ENCODE assay signal across 17 mouse cellular contexts in the genomic region with DNA sequence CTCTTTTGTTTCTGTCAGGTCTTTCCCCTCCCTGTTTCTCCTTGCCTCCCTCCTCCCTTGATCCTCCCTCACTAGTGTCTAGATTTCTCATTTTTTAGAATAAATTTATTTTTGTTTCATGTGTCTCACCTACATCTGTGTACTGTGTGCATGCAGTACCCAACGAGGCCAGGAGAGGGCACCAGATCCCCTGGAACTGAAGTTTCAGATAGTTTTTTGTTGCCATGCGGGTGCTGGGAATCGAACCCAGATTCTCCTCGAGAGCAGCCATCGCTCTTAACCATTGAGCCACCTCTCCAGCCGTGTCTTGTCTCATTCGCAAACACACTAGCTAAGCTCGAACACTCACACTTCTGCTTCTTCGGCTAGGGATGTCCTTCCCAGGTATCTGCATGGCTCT. TPM values are rescaled to one million over a fixed set of nuclear protein-coding genes. Genes with fewer than 3 reads are reported as not detected.
A peak's percentile ranks its signal among the peaks of the same experiment; 100 is the strongest.
DNase-seq lines count a peak whose midpoint lies in the region; ATAC-seq and TF ChIP-seq lines count a peak whose summit lies in the region.
"Had no signal": no experiment of that assay in that cellular context is flagged by ENCODE, and none has a peak within 500 bp of the region (broad histone marks: within the 10 kb centered on the region; RNA-seq: fewer than 3 reads in every experiment).

No protein-coding gene starts in this region.

- no peak for DNase-seq in midbrain, postnatal 0 days (ENCODE audit: low spot score)
- DNase-seq in G1E (ENCODE audit: low spot score), result no peak
- DNase-seq in naive thymus-derived CD4-positive, alpha-beta T cell, adult 2 months (ENCODE audit: low read depth), result peak; percentile 28
- no peak for DNase-seq in adrenal gland, adult 8-10 months
- no peak for DNase-seq in heart, adult 9 months (ENCODE audit: low spot score in 2 of 2)
- DNase-seq: cerebellum, adult 9-10 months; embryo, embryonic 11 days; gastrocnemius, postnatal 36 days; kidney, adult 9 months; midbrain, embryonic 14.5 days had no signal

- no peaks in the 10 kb centered on the region for H3K36me3 ChIP-seq in intestine, postnatal 0 days (ENCODE audit: control insufficient read depth, insufficient read depth)
- no peaks in the 10 kb centered on the region for H3K36me3 ChIP-seq in intestine, embryonic 15.5 days
- no peaks in the 10 kb centered on the region for H3K36me3 ChIP-seq in midbrain, postnatal 0 days (ENCODE audit: insufficient read depth, low read length)
- no peaks in the 10 kb centered on the region for H3K36me3 ChIP-seq in midbrain, embryonic 15.5 days (replicated peaks)
- H3K36me3 ChIP-seq in G1E (replicated peaks), result no peaks in the 10 kb centered on the region
- H3K36me3 ChIP-seq: forebrain, embryonic 15.5 days; hindbrain, embryonic 13.5 days; liver, embryonic 15.5 days; neural tube, embryonic 13.5 days had no signal

- no peak overlapping the region for H3K27ac ChIP-seq in intestine, postnatal 0 days (ENCODE audit: low read depth, low read length)
- no peak overlapping the region for H3K27ac ChIP-seq in intestine, embryonic 15.5 days
- no peak overlapping the region for H3K27ac ChIP-seq in midbrain, postnatal 0 days (ENCODE audit: low read depth, low read length)
- H3K27ac ChIP-seq in midbrain, embryonic 15.5 days, result no peak overlapping the region
- H3K27ac ChIP-seq: forebrain, embryonic 15.5 days; hindbrain, embryonic 13.5 days; liver, embryonic 15.5 days; neural tube, embryonic 13.5 days had no signal

- no peak overlapping the region for H3K9ac ChIP-seq in intestine, postnatal 0 days (ENCODE audit: low read depth, low read length)
- H3K9ac ChIP-seq in intestine, embryonic 15.5 days, result no peak overlapping the region
- no peak overlapping the region for H3K9ac ChIP-seq in midbrain, postnatal 0 days (replicated peaks; ENCODE audit: low read length, poor library complexity, severe bottlenecking)
- H3K9ac ChIP-seq in midbrain, embryonic 15.5 days, result no peak overlapping the region
- H3K9ac ChIP-seq: forebrain, embryonic 15.5 days; hindbrain, embryonic 13.5 days; liver, embryonic 15.5 days; neural tube, embryonic 13.5 days had no signal

- no peak for ATAC-seq in intestine, postnatal 0 days
- no peak for ATAC-seq in intestine, embryonic 15.5 days
- no peak for ATAC-seq in midbrain, postnatal 0 days (ENCODE audit: low FRiP score)
- ATAC-seq in midbrain, embryonic 15.5 days (replicated peaks), result no peak
- ATAC-seq in G1E (ENCODE audit: extremely low read depth, insufficient number of reproducible peaks, low FRiP score, poor library complexity, severe bottlenecking), result no peak
- ATAC-seq: forebrain, embryonic 15.5 days had no signal

- no peaks in the 10 kb centered on the region for H3K4me1 ChIP-seq in intestine, postnatal 0 days (replicated peaks; ENCODE audit: control insufficient read depth, insufficient read depth, low read length)
- no peaks in the 10 kb centered on the region for H3K4me1 ChIP-seq in intestine, embryonic 15.5 days (replicated peaks)
- no peaks in the 10 kb centered on the region for H3K4me1 ChIP-seq in midbrain, postnatal 0 days (ENCODE audit: insufficient read depth, low read length)
- H3K4me1 ChIP-seq in midbrain, embryonic 15.5 days, result no peaks in the 10 kb centered on the region
- H3K4me1 ChIP-seq in G1E (ENCODE audit: insufficient read depth, low read depth, low read length), result peaks cover 9% of the 10 kb centered on the region
- H3K4me1 ChIP-seq: hindbrain, embryonic 13.5 days; neural tube, embryonic 13.5 days had no signal

- 91% methylated on average over 9 of the region's 9 CpGs for WGBS in intestine, postnatal 0 days
- 93% methylated on average over 9 of the region's 9 CpGs for WGBS in intestine, embryonic 15.5 days
- WGBS in midbrain, postnatal 0 days, result 93% methylated on average over 9 of the region's 9 CpGs
- 93% methylated on average over 9 of the region's 9 CpGs for WGBS in midbrain, embryonic 15.5 days

- 0 out of 2 replicates have a peak, but pooled peaks cover 3% of the 10 kb centered on the region for H3K9me3 ChIP-seq in intestine, postnatal 0 days (ENCODE audit: control insufficient read depth)
- no peaks in the 10 kb centered on the region for H3K9me3 ChIP-seq in intestine, embryonic 15.5 days
- no peaks in the 10 kb centered on the region for H3K9me3 ChIP-seq in midbrain, postnatal 0 days (ENCODE audit: low read length)
- no peaks in the 10 kb centered on the region for H3K9me3 ChIP-seq in midbrain, embryonic 15.5 days
- H3K9me3 ChIP-seq in G1E (replicated peaks), result peaks cover 5% of the 10 kb centered on the region

- no peak overlapping the region for H3K4me2 ChIP-seq in intestine, postnatal 0 days (replicated peaks; ENCODE audit: low read depth)
- no peak overlapping the region for H3K4me2 ChIP-seq in intestine, embryonic 15.5 days (replicated peaks)
- H3K4me2 ChIP-seq in midbrain, postnatal 0 days (ENCODE audit: low read depth, low read length, poor library complexity, severe bottlenecking), result no peak overlapping the region
- H3K4me2 ChIP-seq in midbrain, embryonic 15.5 days, result no peak overlapping the region
- H3K4me2 ChIP-seq: forebrain, embryonic 15.5 days; hindbrain, embryonic 13.5 days; liver, embryonic 15.5 days; neural tube, embryonic 13.5 days had no signal

- no peaks in the 10 kb centered on the region for H3K27me3 ChIP-seq in intestine, postnatal 0 days (replicated peaks; ENCODE audit: control insufficient read depth, insufficient read depth, low read length)
- no peaks in the 10 kb centered on the region for H3K27me3 ChIP-seq in intestine, embryonic 15.5 days (replicated peaks)
- H3K27me3 ChIP-seq in midbrain, postnatal 0 days (ENCODE audit: insufficient read depth, low read length), result no peaks in the 10 kb centered on the region
- no peaks in the 10 kb centered on the region for H3K27me3 ChIP-seq in midbrain, embryonic 15.5 days (replicated peaks)
- H3K27me3 ChIP-seq in G1E (ENCODE audit: insufficient read depth, low read length), result peaks cover 2% of the 10 kb centered on the region; the same call in 1 of the 2 replicates
- H3K27me3 ChIP-seq: forebrain, embryonic 15.5 days; hindbrain, embryonic 13.5 days; neural tube, embryonic 13.5 days had no signal

- TF ChIP-seq CTCF in intestine, postnatal 0 days (IDR thresholded peaks at IDR 0.05; ENCODE audit: low read depth), result peak; percentile 59
- TF ChIP-seq CTCF in midbrain, postnatal 0 days (IDR thresholded peaks at IDR 0.05), result peak; percentile 53
- TF ChIP-seq CTCF in G1E (IDR thresholded peaks at IDR 0.05; ENCODE audit: low read depth, low read length), result peak; percentile 46

- H3K4me3 ChIP-seq in intestine, postnatal 0 days (ENCODE audit: low read depth, low read length), result no peak overlapping the region
- H3K4me3 ChIP-seq in intestine, embryonic 15.5 days (replicated peaks), result no peak overlapping the region
- H3K4me3 ChIP-seq in midbrain, postnatal 0 days (ENCODE audit: low read depth, low read length), result no peak overlapping the region
- no peak overlapping the region for H3K4me3 ChIP-seq in midbrain, embryonic 15.5 days
- H3K4me3 ChIP-seq in G1E (ENCODE audit: low read depth, low read length), result no peak overlapping the region
- H3K4me3 ChIP-seq: forebrain, embryonic 15.5 days; hindbrain, embryonic 13.5 days; liver, embryonic 15.5 days; neural tube, embryonic 13.5 days had no signal

RNA-seq across cellular contexts. Expression of a gene that starts 26.5 kb away (rescaled TPM):
- polyA plus RNA-seq in intestine, postnatal 0 days (2015; fragmentation: Nextera tagmentation; extraction: Ambion mirVana), result 20.4 and 23.0 TPM in 2 replicates
- polyA plus RNA-seq in intestine, embryonic 15.5 days (2015; fragmentation: Nextera tagmentation; extraction: Ambion mirVana), result 67.7 and 70.6 TPM in 2 replicates
- total RNA-seq in midbrain, postnatal 0 days (2014; rRNA removed), result 9.4 and 24.5 TPM in 2 replicates
- 29.2 and 30.3 TPM in 2 replicates for polyA plus RNA-seq in midbrain, postnatal 0 days (2015; fragmentation: Nextera tagmentation; extraction: Ambion mirVana)
- 31.6 and 32.6 TPM in 2 replicates for polyA plus RNA-seq in midbrain, embryonic 15.5 days (2015; fragmentation: Nextera tagmentation; extraction: Ambion mirVana)
- total RNA-seq in G1E (2014; fragmentation: Nextera tagmentation), result 184 and 234 TPM in 2 replicates
- 240 and 293 TPM in 2 replicates for total RNA-seq in G1E (2017)
- polyA plus RNA-seq in G1E (2012), result 85.3 and 89.8 TPM in 2 replicates
- 10 to 100 TPM; 16.4 to 18.0 (median 17.4) TPM for total RNA-seq in adrenal gland, adult 8-10 months (2022)
